Mouse (Mus musculus): ENCODE data around the gene Chst4. TPM values are rescaled to one million over a fixed set of nuclear protein-coding genes. Genes with fewer than 3 reads are reported as not detected.

Gene Chst4
- not detected for polyA plus RNA-seq (2017; shearing (Covaris generic))

GRCm38 (mm10) chr8:110039659-110040058, at the start of gene Chst4:
Gene Chst4 (minus strand): TSS chr8:110039740.

GRCm38 (mm10) chr8:110079282-110080221, 40.0 kb upstream of the Chst4 start, which contains the start of gene Zfp612:
Gene Zfp612 (plus strand): TSS chr8:110079746.

GRCm38 (mm10) chr8:109990224-109990623, 49.3 kb downstream of the Chst4 start, which contains the start of gene Tat:
Gene Tat (plus strand): TSS chr8:109990437.

Other genes with a start within 250 kb of the Chst4 start
- gene Phlpp2, start 171.2 kb downstream of the Chst4 start, polyA plus RNA-seq (2017; shearing (Covaris generic)), result 0.89 TPM
- gene Marveld3, start 77.5 kb downstream of the Chst4 start, polyA plus RNA-seq (2017; shearing (Covaris generic)), result not detected
- gene Tat, start 49.3 kb downstream of the Chst4 start, polyA plus RNA-seq (2017; shearing (Covaris generic)), result not detected
- gene Zfp612, start 40.0 kb upstream of the Chst4 start, polyA plus RNA-seq (2017; shearing (Covaris generic)), result 4.9 TPM
- gene Gm21964, start 61.5 kb upstream of the Chst4 start, polyA plus RNA-seq (2017; shearing (Covaris generic)), result not detected
- not detected for gene Gm17720, start 63.0 kb upstream of the Chst4 start, polyA plus RNA-seq (2017; shearing (Covaris generic))
- not detected for gene Calb2, start 128.5 kb upstream of the Chst4 start, polyA plus RNA-seq (2017; shearing (Covaris generic))
- 13.4 TPM for gene Cmtr2, start 175.9 kb upstream of the Chst4 start, polyA plus RNA-seq (2017; shearing (Covaris generic))
- gene Hydin, start 227.2 kb upstream of the Chst4 start, polyA plus RNA-seq (2017; shearing (Covaris generic)), result not detected

Data from inflammation-experienced regulatory T-cells, adult 16 weeks (primary cell).